Mouse (Mus musculus) bone marrow, adult 2 months (tissue): ENCODE measurements around the gene Oit1. TPM values are rescaled to one million over a fixed set of nuclear protein-coding genes. Genes with fewer than 3 reads are reported as not detected.

ENCODE experiments used
- H3K27ac ChIP-seq: fragments of 200-500 bp; 2 replicates; pipeline ENCODE4 v1.5.1; 2012; ENCODE audit warnings: low read depth, mild to moderate bottlenecking, control low read depth, inconsistent platforms, low read length; ENCODE audit not compliant: control insufficient read depth, poor library complexity, insufficient read depth
- H3K4me1 ChIP-seq: fragments of 200-500 bp; 2 replicates; pipeline ENCODE4 v1.6.1; 2011; ENCODE audit warnings: low read length; ENCODE audit not compliant: control insufficient read depth, insufficient read depth
- H3K4me3 ChIP-seq: fragments of 200-500 bp; replicated peaks from 2 replicates; pipeline ENCODE3; 2011; ENCODE audit warnings: mild to moderate bottlenecking, low read depth, low read length, control low read depth; ENCODE audit not compliant: control insufficient read depth
- CTCF ChIP-seq: fragments of 200-500 bp; IDR thresholded peaks from 2 replicates; pipeline ENCODE4 v1.5.1; 2011; ENCODE audit warnings: low read length, control low read depth; ENCODE audit not compliant: control insufficient read depth, insufficient read depth
- POLR2A ChIP-seq: fragments of 200-500 bp; IDR thresholded peaks from 2 replicates; pipeline ENCODE4 v1.6.1; 2011; ENCODE audit warnings: low read depth, mild to moderate bottlenecking, control low read depth, low read length, borderline replicate concordance; ENCODE audit not compliant: control insufficient read depth
- WGBS: fragments of 180-500 bp; shearing (Covaris S2); methylation state at CpG from one replicate; pipeline ENCODE4 v1.1.7; 2018; 5-methylcytosine and 5-hydroxymethylcytosine counted together
- polyA plus RNA-seq: library from polyadenylated mRNA; stranded (reverse); fragments of >200 nt; gene quantifications from 2 replicates; pipeline ENCODE4 v1.2.4, GENCODE M21; 2011; ENCODE audit warnings: low replicate concordance; ENCODE audit not compliant: missing spikeins, insufficient read depth, insufficient read length

Oit1 gene
- polyA plus RNA-seq, 1 experiment: not detected

DNA sequence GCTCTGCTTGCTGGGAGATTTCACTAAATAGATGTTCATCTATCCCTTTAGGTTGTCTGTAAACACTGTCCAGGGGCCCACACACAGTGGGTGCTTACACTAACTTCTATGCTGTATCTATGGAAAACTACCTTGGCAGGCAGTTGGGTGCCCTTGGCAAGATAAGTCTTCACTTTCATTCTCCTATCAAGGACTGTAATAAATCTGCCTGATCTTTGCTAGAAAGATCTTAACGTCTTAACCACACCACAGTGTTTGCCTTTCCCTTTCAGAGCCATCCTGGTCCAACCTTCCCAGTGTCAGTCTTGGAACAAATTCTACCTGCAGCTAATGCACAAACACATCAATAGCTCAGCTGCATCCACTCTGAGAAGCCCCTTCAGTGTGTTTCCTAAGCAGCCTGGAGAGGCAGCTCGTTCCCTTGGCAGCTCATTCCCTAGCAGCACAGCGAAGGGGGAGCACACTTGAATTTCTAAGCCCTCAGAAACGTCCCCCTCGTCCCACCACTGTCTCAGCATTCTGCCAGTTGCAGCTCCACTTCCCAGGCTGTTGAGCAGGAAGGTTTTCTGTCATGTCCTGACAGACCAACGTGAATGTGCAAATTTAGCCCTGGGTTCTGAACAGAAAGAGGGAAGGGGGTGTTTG lies 13.7 kb upstream of the Oit1 start:
- Histone ChIP-seq H3K27ac (no peak overlapping the region), H3K4me1 (no peaks in the 10 kb centered on the region), H3K4me3 (no peak overlapping the region)
- WGBS: 25% methylated on average over 6 of the region's 6 CpGs
- TF ChIP-seq POLR2A: no peak
- no peak for TF ChIP-seq CTCF

DNA sequence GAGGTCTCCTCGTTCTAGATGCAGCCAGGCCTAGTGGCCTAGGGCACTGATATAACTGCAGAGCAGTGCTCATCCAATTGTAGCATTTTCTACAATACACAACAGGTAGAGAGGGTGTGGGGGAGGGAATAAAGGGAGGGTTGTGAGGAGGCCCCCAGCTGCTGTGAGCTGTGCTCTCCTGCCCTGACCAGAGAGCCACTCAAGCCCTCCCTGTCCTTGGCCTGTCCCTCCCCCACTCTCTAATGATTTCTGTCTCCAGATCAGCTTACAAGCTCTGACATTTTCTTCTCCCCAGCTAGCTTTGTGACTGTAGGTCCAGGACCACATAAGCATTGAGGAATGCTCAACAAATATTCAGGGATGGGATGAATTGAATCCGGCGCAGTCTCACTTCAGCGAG lies 9.2 kb downstream of the Oit1 start:
- H3K4me3 ChIP-seq: no peak overlapping the region
- WGBS: 84% methylated on average over 4 of the region's 4 CpGs
- H3K27ac ChIP-seq: no peak overlapping the region
- H3K4me1 ChIP-seq: no peaks in the 10 kb centered on the region
- TF ChIP-seq CTCF: no peak
- TF ChIP-seq POLR2A: no peak

DNA sequence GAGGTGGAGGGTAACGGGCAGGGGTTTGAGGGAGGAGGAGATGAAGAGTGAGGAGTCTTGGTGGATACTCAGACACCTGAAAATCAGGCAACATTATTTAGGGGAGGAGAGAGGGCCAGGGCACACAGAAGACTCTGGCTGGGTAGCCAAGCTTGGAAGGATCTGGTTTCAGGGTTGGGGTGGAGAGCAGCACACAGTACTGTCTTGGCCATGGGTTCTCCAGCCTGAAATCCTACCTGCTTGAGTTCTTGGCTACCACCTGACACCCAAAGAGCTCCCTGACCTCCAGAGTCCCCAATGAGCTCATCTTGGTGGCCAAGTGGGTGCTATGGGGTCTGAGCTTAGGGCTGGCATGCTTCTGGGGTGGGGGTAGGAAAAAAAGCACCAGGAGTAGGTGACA lies 9.7 kb downstream of the Oit1 start:
- Histone ChIP-seq H3K4me1 (no peaks in the 10 kb centered on the region), H3K4me3 (no peak overlapping the region), H3K27ac (no peak overlapping the region)
- 78% methylated on average over 1 of the region's 1 CpGs for WGBS
- TF ChIP-seq POLR2A (no peak), CTCF (no peak)

- WGBS: 79% methylated on average over 4 of the region's 4 CpGs
These were observed 10.6 kb downstream of the Oit1 start for GRCm38 (mm10) chr14:8367727-8368520.

DNA sequence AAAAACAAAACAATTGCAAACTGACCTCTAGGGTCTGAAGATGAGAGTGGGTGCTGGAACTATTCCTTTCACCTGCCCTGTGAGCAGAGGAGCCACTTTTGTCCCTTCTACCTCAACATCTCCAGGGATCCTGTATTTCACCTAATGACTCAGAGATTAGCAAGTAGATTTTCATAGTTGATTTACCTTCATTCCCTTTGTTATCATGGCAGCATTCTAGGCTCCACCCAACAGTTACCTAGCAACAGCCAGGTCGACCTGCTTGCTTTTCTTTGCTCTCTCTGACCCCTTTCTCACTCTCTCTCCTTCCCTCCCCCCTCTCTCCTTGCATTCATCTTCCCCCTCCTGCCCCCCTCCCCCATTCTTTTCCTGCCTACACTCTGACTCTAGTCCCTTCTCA lies 11.4 kb downstream of the Oit1 start:
- TF ChIP-seq POLR2A (no peak), CTCF (no peak)
- WGBS: 11% methylated on average over 1 of the region's 1 CpGs
- Histone ChIP-seq H3K4me1 (no peaks in the 10 kb centered on the region), H3K27ac (no peak overlapping the region), H3K4me3 (no peak overlapping the region)

More at GRCm38 (mm10) chr14:8367727-8368520, 10.6 kb downstream of the Oit1 start:
- H3K27ac ChIP-seq: no peak overlapping the region
- H3K4me1 ChIP-seq: no peaks in the 10 kb centered on the region
- H3K4me3 ChIP-seq: no peak overlapping the region
- no peak for TF ChIP-seq POLR2A
- TF ChIP-seq CTCF: no peak

- Histone ChIP-seq H3K4me3 (no peak overlapping the region), H3K4me1 (no peaks in the 10 kb centered on the region), H3K27ac (no peak overlapping the region)
- 71% methylated on average over 6 of the region's 6 CpGs for WGBS
- TF ChIP-seq POLR2A (no peak), CTCF (no peak)
These were observed 12.7 kb downstream of the Oit1 start for GRCm38 (mm10) chr14:8365833-8366232.

GRCm38 (mm10) chr14:8356836-8357235 lies 21.7 kb downstream of the Oit1 start:
- H3K4me3 ChIP-seq: no peak overlapping the region
- no peaks in the 10 kb centered on the region for H3K4me1 ChIP-seq
- TF ChIP-seq POLR2A: no peak
- no peak for TF ChIP-seq CTCF
- 28% methylated on average over 9 of the region's 9 CpGs for WGBS
- no peak overlapping the region for H3K27ac ChIP-seq

DNA sequence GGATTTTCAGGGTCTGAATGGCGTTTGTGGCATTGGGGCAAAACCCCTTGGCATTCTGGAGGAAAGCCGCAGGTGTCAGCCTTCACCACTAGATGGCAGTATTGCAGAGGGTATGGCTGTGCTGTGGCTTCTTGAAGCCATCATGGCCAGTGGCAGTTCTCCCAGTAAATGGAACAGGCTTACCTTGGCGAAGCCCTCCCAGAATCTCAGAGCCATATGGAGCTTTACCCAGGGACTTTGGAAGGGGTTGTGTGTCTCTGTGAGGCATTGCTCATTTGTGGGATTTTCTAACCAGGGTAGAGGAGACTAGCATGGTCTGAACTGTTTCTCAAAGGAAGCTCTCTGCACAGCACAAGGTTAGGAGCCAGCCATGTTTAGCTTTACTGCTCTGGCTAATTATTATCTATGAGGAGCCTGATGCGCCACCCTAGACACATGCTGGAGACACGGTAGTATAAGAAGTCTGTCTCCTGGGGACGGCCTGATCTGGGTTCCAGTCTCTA lies 22.5 kb downstream of the Oit1 start:
- H3K27ac ChIP-seq: no peak overlapping the region
- no peaks in the 10 kb centered on the region for H3K4me1 ChIP-seq
- 42% methylated on average over 6 of the region's 6 CpGs for WGBS
- TF ChIP-seq CTCF (peak; percentile 90), POLR2A (no peak)
- H3K4me3 ChIP-seq: no peak overlapping the region
